ENCODE assay signal across 29 mouse cellular contexts in the genomic region with DNA sequence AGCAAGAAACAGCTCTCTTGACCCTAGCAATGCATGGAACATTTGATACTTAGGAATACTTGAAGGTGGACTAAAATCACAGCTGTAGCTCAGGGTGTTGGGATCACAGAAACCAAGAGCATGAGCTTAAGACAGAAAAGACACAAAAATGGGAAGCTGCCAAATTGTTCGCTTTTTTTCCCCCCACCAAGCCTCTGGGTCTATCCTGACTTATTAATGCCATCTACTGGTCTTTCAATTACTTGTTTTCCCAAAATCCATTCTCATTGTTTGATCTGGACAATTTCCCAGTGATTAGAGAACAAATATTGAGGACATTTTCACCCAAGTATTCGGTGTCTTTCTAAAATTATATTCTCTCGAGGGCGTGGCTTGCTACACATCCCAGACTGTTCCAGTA. TPM values are rescaled to one million over a fixed set of nuclear protein-coding genes. Genes with fewer than 3 reads are reported as not detected.
DNase-seq lines count a peak whose midpoint lies in the region; ATAC-seq and TF ChIP-seq lines count a peak whose summit lies in the region.
"Had no signal": no experiment of that assay in that cellular context is flagged by ENCODE, and none has a peak within 500 bp of the region (broad histone marks: within the 10 kb centered on the region; RNA-seq: fewer than 3 reads in every experiment).

No protein-coding gene starts in this region.

- intact Hi-C loops in left cerebral cortex, postnatal 14 days (cut with DNase I): no loop called here
- intact Hi-C loops in left cerebral cortex, adult 2 months (cut with DNase I): no loop called here

- H3K36me3 ChIP-seq in forebrain, postnatal 0 days (ENCODE audit: insufficient read depth): no peaks in the 10 kb centered on the region
- H3K36me3 ChIP-seq in forebrain, embryonic 13.5 days (ENCODE audit: poor library complexity, severe bottlenecking): no peaks in the 10 kb centered on the region
- H3K36me3 ChIP-seq in midbrain, postnatal 0 days (ENCODE audit: insufficient read depth, low read length): no peaks in the 10 kb centered on the region
- H3K36me3 ChIP-seq in midbrain, embryonic 16.5 days (ENCODE audit: control insufficient read depth, insufficient read depth, low read length): no peaks in the 10 kb centered on the region
- H3K36me3 ChIP-seq: embryonic facial prominence, embryonic 12.5 days; G1E; heart, embryonic 15.5 days; hindbrain, embryonic 10.5 days had no signal

- H3K4me1 ChIP-seq in forebrain, postnatal 0 days (ENCODE audit: insufficient read depth): no peaks in the 10 kb centered on the region
- no peaks in the 10 kb centered on the region for H3K4me1 ChIP-seq in forebrain, embryonic 13.5 days
- H3K4me1 ChIP-seq in midbrain, postnatal 0 days (ENCODE audit: insufficient read depth, low read length): no peaks in the 10 kb centered on the region
- H3K4me1 ChIP-seq in midbrain, embryonic 16.5 days (ENCODE audit: control insufficient read depth, insufficient read depth, low read length): no peaks in the 10 kb centered on the region
- H3K4me1 ChIP-seq: embryonic facial prominence, embryonic 12.5 days; heart, embryonic 15.5 days; hindbrain, embryonic 10.5 days had no signal

- no peak overlapping the region for H3K27ac ChIP-seq in forebrain, postnatal 0 days (ENCODE audit: low read depth, low read length)
- no peak overlapping the region for H3K27ac ChIP-seq in forebrain, embryonic 13.5 days
- no peak overlapping the region for H3K27ac ChIP-seq in left cerebral cortex, adult 2 months
- no peak overlapping the region for H3K27ac ChIP-seq in midbrain, postnatal 0 days (ENCODE audit: low read depth, low read length)
- no peak overlapping the region for H3K27ac ChIP-seq in midbrain, embryonic 16.5 days (ENCODE audit: low read length)
- H3K27ac ChIP-seq: embryonic facial prominence, embryonic 12.5 days; heart, adult 2 months; heart, embryonic 15.5 days; hindbrain, embryonic 10.5 days; hindbrain, embryonic 14.5 days had no signal

- WGBS in forebrain, postnatal 0 days: 86% methylated on average over 4 of the region's 4 CpGs
- WGBS in forebrain, embryonic 13.5 days: 92% methylated on average over 4 of the region's 4 CpGs
- 89% methylated on average over 4 of the region's 4 CpGs for WGBS in midbrain, postnatal 0 days
- 92% methylated on average over 4 of the region's 4 CpGs for WGBS in midbrain, embryonic 16.5 days

- no peak overlapping the region for H3K4me3 ChIP-seq in forebrain, postnatal 0 days (ENCODE audit: low read depth, low read length)
- no peak overlapping the region for H3K4me3 ChIP-seq in forebrain, embryonic 13.5 days
- H3K4me3 ChIP-seq in left cerebral cortex, adult 2 months: no peak overlapping the region
- no peak overlapping the region for H3K4me3 ChIP-seq in midbrain, postnatal 0 days (ENCODE audit: low read depth, low read length)
- no peak overlapping the region for H3K4me3 ChIP-seq in midbrain, embryonic 16.5 days (ENCODE audit: low read depth, low read length)
- H3K4me3 ChIP-seq: embryonic facial prominence, embryonic 12.5 days; heart, adult 2 months; heart, embryonic 15.5 days; hindbrain, embryonic 10.5 days had no signal

- no peaks in the 10 kb centered on the region for H3K9me3 ChIP-seq in forebrain, postnatal 0 days (ENCODE audit: low read length)
- no peaks in the 10 kb centered on the region for H3K9me3 ChIP-seq in forebrain, embryonic 13.5 days (replicated peaks)
- no peaks in the 10 kb centered on the region for H3K9me3 ChIP-seq in midbrain, postnatal 0 days (ENCODE audit: low read length)
- no peaks in the 10 kb centered on the region for H3K9me3 ChIP-seq in midbrain, embryonic 16.5 days (replicated peaks; ENCODE audit: control insufficient read depth, low read length, poor library complexity, severe bottlenecking)
- H3K9me3 ChIP-seq: embryonic facial prominence, embryonic 12.5 days; heart, embryonic 15.5 days; hindbrain, embryonic 10.5 days had no signal

- peak; percentile 47 for DNase-seq in forebrain, postnatal 0 days
- peak; percentile 5 to 11 for DNase-seq in left cerebral cortex, postnatal 14 days (ENCODE audit: low spot score in 2 of 2)
- no peak for DNase-seq in left cerebral cortex, adult 2 months (ENCODE audit: extremely low spot score in 1 of 2, low spot score in 2 of 2)
- peak; percentile 8 for DNase-seq in midbrain, postnatal 0 days (ENCODE audit: low spot score)
- no peak for DNase-seq in yolk sac, embryonic 10.5 days (ENCODE audit: low spot score)
- DNase-seq: adrenal gland, postnatal 14 days; B cell, adult 2 months; cerebellum, adult 2 months; cerebellum, postnatal 14 days; gastrocnemius, postnatal 14 days; heart, adult 2 months had no signal

- TF ChIP-seq CTCF in forebrain, postnatal 0 days (IDR thresholded peaks at IDR 0.05; ENCODE audit: low read depth): no peak
- no peak; the same call in none of the 2 replicates for TF ChIP-seq CTCF in left cerebral cortex, adult 2 months (IDR thresholded peaks at IDR 0.05)
- peak; percentile 43 for TF ChIP-seq CTCF in midbrain, postnatal 0 days (IDR thresholded peaks at IDR 0.05)

- no peak overlapping the region for H3K4me2 ChIP-seq in forebrain, postnatal 0 days (ENCODE audit: low read depth)
- H3K4me2 ChIP-seq in forebrain, embryonic 13.5 days: no peak overlapping the region
- H3K4me2 ChIP-seq in midbrain, postnatal 0 days (ENCODE audit: low read depth, low read length, poor library complexity, severe bottlenecking): no peak overlapping the region
- no peak overlapping the region for H3K4me2 ChIP-seq in midbrain, embryonic 16.5 days (ENCODE audit: low read length)
- H3K4me2 ChIP-seq: embryonic facial prominence, embryonic 12.5 days; heart, embryonic 11.5 days; heart, embryonic 15.5 days; hindbrain, embryonic 14.5 days had no signal

- no peaks in the 10 kb centered on the region for H3K27me3 ChIP-seq in forebrain, postnatal 0 days (ENCODE audit: insufficient read depth, low read length)
- H3K27me3 ChIP-seq in forebrain, embryonic 13.5 days: no peaks in the 10 kb centered on the region
- H3K27me3 ChIP-seq in midbrain, postnatal 0 days (ENCODE audit: insufficient read depth, low read length): no peaks in the 10 kb centered on the region
- H3K27me3 ChIP-seq in midbrain, embryonic 16.5 days (ENCODE audit: control insufficient read depth, insufficient read depth, low read depth, low read length): no peaks in the 10 kb centered on the region
- H3K27me3 ChIP-seq: embryonic facial prominence, embryonic 12.5 days; heart, embryonic 15.5 days had no signal

- ATAC-seq in forebrain, postnatal 0 days: no peak
- ATAC-seq in forebrain, embryonic 13.5 days: no peak
- no peak for ATAC-seq in midbrain, postnatal 0 days (ENCODE audit: low FRiP score)
- ATAC-seq in midbrain, embryonic 16.5 days: no peak
- ATAC-seq: activated CD4-positive, CD25-positive, alpha-beta regulatory T cell, adult 4 months; CD4-positive, CD25-positive, alpha-beta regulatory T cell, adult 4 months; forebrain, embryonic 16.5 days; Patski had no signal

- H3K9ac ChIP-seq in forebrain, postnatal 0 days: no peak overlapping the region
- no peak overlapping the region for H3K9ac ChIP-seq in forebrain, embryonic 13.5 days
- no peak overlapping the region for H3K9ac ChIP-seq in midbrain, postnatal 0 days (replicated peaks; ENCODE audit: low read length, poor library complexity, severe bottlenecking)
- no peak overlapping the region for H3K9ac ChIP-seq in midbrain, embryonic 16.5 days (ENCODE audit: low read depth, low read length)
- H3K9ac ChIP-seq: embryonic facial prominence, embryonic 12.5 days; heart, embryonic 15.5 days; hindbrain, embryonic 14.5 days had no signal

RNA-seq across cellular contexts. Expression of a gene that starts 42.4 kb away (rescaled TPM):
- 1.2 and 2.9 TPM in 2 replicates for total RNA-seq in forebrain, postnatal 0 days (2014; rRNA removed)
- polyA plus RNA-seq in forebrain, postnatal 0 days (2015; fragmentation: Nextera tagmentation; extraction: Ambion mirVana): 0.52 and 0.79 TPM in 2 replicates
- 0.06 TPM in 1 of 2 replicates, not detected in the other for polyA plus RNA-seq in forebrain, embryonic 13.5 days (2015; fragmentation: Nextera tagmentation; extraction: Ambion mirVana)
- total RNA-seq in left cerebral cortex, postnatal 14 days (2021): not detected
- total RNA-seq in left cerebral cortex, adult 2 months (2021): not detected
- 2.0 and 2.2 TPM in 2 replicates for total RNA-seq in midbrain, postnatal 0 days (2014; rRNA removed)
- 0.87 and 0.96 TPM in 2 replicates for polyA plus RNA-seq in midbrain, postnatal 0 days (2015; fragmentation: Nextera tagmentation; extraction: Ambion mirVana)
- polyA plus RNA-seq in midbrain, embryonic 16.5 days (2015; fragmentation: Nextera tagmentation; extraction: Ambion mirVana): 0.36 and 0.41 TPM in 2 replicates
- total RNA-seq: gastrocnemius, adult 18-20 months; gastrocnemius, postnatal 14 days had no signal
- polyA plus RNA-seq: forebrain, embryonic 16.5 days; G1E; hindbrain, embryonic 10.5 days had no signal

RNA-seq across cellular contexts. Expression of a gene that starts 55.4 kb away (rescaled TPM):
- total RNA-seq in forebrain, postnatal 0 days (2014; rRNA removed): not detected in 2 replicates
- not detected in 2 replicates for polyA plus RNA-seq in forebrain, postnatal 0 days (2015; fragmentation: Nextera tagmentation; extraction: Ambion mirVana)
- polyA plus RNA-seq in forebrain, embryonic 13.5 days (2015; fragmentation: Nextera tagmentation; extraction: Ambion mirVana): not detected in 2 replicates
- total RNA-seq in left cerebral cortex, postnatal 14 days (2021): not detected
- total RNA-seq in left cerebral cortex, adult 2 months (2021): not detected
- total RNA-seq in midbrain, postnatal 0 days (2014; rRNA removed): not detected in 2 replicates
- polyA plus RNA-seq in midbrain, postnatal 0 days (2015; fragmentation: Nextera tagmentation; extraction: Ambion mirVana): not detected in 2 replicates
- not detected in 2 replicates for polyA plus RNA-seq in midbrain, embryonic 16.5 days (2015; fragmentation: Nextera tagmentation; extraction: Ambion mirVana)
- total RNA-seq: adrenal gland, adult 18-20 months; adrenal gland, postnatal 14 days; common myeloid progenitor, adult 5-6 weeks; G1E; gastrocnemius, adult 18-20 months; gastrocnemius, postnatal 14 days; heart, adult 2 months; heart, postnatal 25 days had no signal
- polyA plus RNA-seq: cerebellum, adult 2 months; embryonic facial prominence, embryonic 12.5 days; forebrain, embryonic 11.5 days; forebrain, embryonic 16.5 days; G1E; gonadal fat pad, adult 2 months; heart, adult 2 months; heart, embryonic 15.5 days; hindbrain, embryonic 10.5 days; hindbrain, embryonic 14.5 days had no signal

Comparison
In these comparisons a context has a peak if more than half of its experiments do, and no peak if none do; other contexts are left out.
1. DNase-seq: peak in forebrain, postnatal 0 days (single experiment), left cerebral cortex, postnatal 14 days (2 of 2) and midbrain, postnatal 0 days (single experiment); none in left cerebral cortex, adult 2 months (0 of 2) and yolk sac, embryonic 10.5 days (single experiment).